Mouse (Mus musculus) urinary bladder, adult 2 months (tissue): Measurements from ENCODE around the gene Olfr1189. TPM values are rescaled to one million over a fixed set of nuclear protein-coding genes. Genes with fewer than 3 reads are reported as not detected.
"Not testable (repeated sequence)": the region's sequence is repeated elsewhere in the genome, so short reads cannot be mapped to it uniquely, and the experiment has no call there.

Experiments
- DNase-seq: peaks from one replicate; pipeline ENCODE4 v3.0.0; 2022; ENCODE audit warnings: low spot score
- polyA plus RNA-seq: library from polyadenylated mRNA; depleted of rRNA; stranded (reverse); fragments of >200 nt; gene quantifications from 2 replicates; pipeline ENCODE4 v1.2.3, GENCODE M21; 2012; rRNA removed

Gene Olfr1189
- polyA plus RNA-seq, result not detected in 2 replicates

GRCm38 (mm10) chr2:88586154-88586553 lies at the start of gene Olfr1189:
Gene Olfr1189, plus strand, starts transcription at chr2:88586454.
- DNase-seq, result no peak

GRCm38 (mm10) chr2:88556635-88557034 lies 29.6 kb upstream of the Olfr1189 start, which contains the start of gene Olfr1188:
Gene Olfr1188, plus strand, starts transcription at chr2:88556935.
- no peak for DNase-seq

- DNase-seq, result not testable (repeated sequence)
Measured at GRCm38 (mm10) chr2:88572696-88573095, 13.6 kb upstream of the Olfr1189 start.

GRCm38 (mm10) chr2:88640242-88640641 lies 54.0 kb downstream of the Olfr1189 start, which contains the start of gene Olfr1191-ps1:
Gene Olfr1191-ps1, plus strand, starts transcription at chr2:88640542.
- not testable (repeated sequence) for DNase-seq

Other genes with a start within 250 kb of the Olfr1189 start
- gene Olfr1176, start 249.7 kb upstream of the Olfr1189 start, polyA plus RNA-seq, result not detected in 2 replicates
- gene Olfr1177-ps, start 240.0 kb upstream of the Olfr1189 start, polyA plus RNA-seq, result not detected in 2 replicates
- gene Olfr1178, start 199.4 kb upstream of the Olfr1189 start, polyA plus RNA-seq, result not detected in 2 replicates
- not detected in 2 replicates for gene Olfr1179, start 180.0 kb upstream of the Olfr1189 start, polyA plus RNA-seq
- gene Olfr1180, start 167.3 kb upstream of the Olfr1189 start, polyA plus RNA-seq, result not detected in 2 replicates
- not detected in 2 replicates for gene Olfr1181, start 160.3 kb upstream of the Olfr1189 start, polyA plus RNA-seq
- not detected in 2 replicates for gene Gm13757, start 137.3 kb upstream of the Olfr1189 start, polyA plus RNA-seq
- gene Olfr1183, start 131.6 kb upstream of the Olfr1189 start, polyA plus RNA-seq, result not detected in 2 replicates
- not detected in 2 replicates for gene Olfr1184, start 102.9 kb upstream of the Olfr1189 start, polyA plus RNA-seq
- not detected in 2 replicates for gene Olfr1185-ps1, start 93.1 kb upstream of the Olfr1189 start, polyA plus RNA-seq
- not detected in 2 replicates for gene Olfr1186, start 67.9 kb upstream of the Olfr1189 start, polyA plus RNA-seq
- gene Olfr1188, start 29.5 kb upstream of the Olfr1189 start, polyA plus RNA-seq, result not detected in 2 replicates
- gene Olfr1191-ps1, start 54.1 kb downstream of the Olfr1189 start, polyA plus RNA-seq, result not detected in 2 replicates
- gene Olfr1192-ps1, start 62.1 kb downstream of the Olfr1189 start, polyA plus RNA-seq, result not detected in 2 replicates
- gene Olfr1193, start 89.2 kb downstream of the Olfr1189 start, polyA plus RNA-seq, result not detected in 2 replicates
- gene Olfr1195, start 102.7 kb downstream of the Olfr1189 start, polyA plus RNA-seq, result not detected in 2 replicates
- not detected in 2 replicates for gene Olfr1196, start 118.1 kb downstream of the Olfr1189 start, polyA plus RNA-seq
- gene Olfr1197, start 145.9 kb downstream of the Olfr1189 start, polyA plus RNA-seq, result not detected in 2 replicates
- not detected in 2 replicates for gene Olfr1198, start 164.9 kb downstream of the Olfr1189 start, polyA plus RNA-seq
- not detected in 2 replicates for gene Olfr1199, start 174.0 kb downstream of the Olfr1189 start, polyA plus RNA-seq
- gene Olfr1200, start 184.0 kb downstream of the Olfr1189 start, polyA plus RNA-seq, result not detected in 2 replicates
- gene Olfr1201, start 206.6 kb downstream of the Olfr1189 start, polyA plus RNA-seq, result not detected in 2 replicates
- not detected in 2 replicates for gene Olfr1202, start 228.0 kb downstream of the Olfr1189 start, polyA plus RNA-seq
- not detected in 2 replicates for gene Olfr1205, start 243.3 kb downstream of the Olfr1189 start, polyA plus RNA-seq